Mouse (Mus musculus) kidney, postnatal 0 days (tissue): ENCODE data around the gene 1600002K03Rik. TPM values are rescaled to one million over a fixed set of nuclear protein-coding genes. Genes with fewer than 3 reads are reported as not detected.

ENCODE experiments used
- ATAC-seq: fragments of 200-750 bp; cut with Nextera tagmentation; replicated peaks from 2 replicates; pipeline ENCODE4 v1.8.0; 2017; ENCODE audit warnings: low read depth, moderate number of reproducible peaks, moderate TSS enrichment, moderate library complexity; ENCODE audit not compliant: low FRiP score
- DNase-seq: peaks from one replicate; pipeline ENCODE4 v3.0.0-alpha.2; 2016; ENCODE audit warnings: low spot score
- H3K27ac ChIP-seq: fragments of 300-500 bp; sonication (generic); 2 replicates; pipeline ENCODE4 v1.5.1; 2014; ENCODE audit warnings: mild to moderate bottlenecking
- H3K27me3 ChIP-seq: fragments of 300-500 bp; sonication (generic); 2 replicates; pipeline ENCODE4 v1.6.1; 2014; ENCODE audit warnings: low read length, mixed read lengths; ENCODE audit not compliant: insufficient read depth
- H3K36me3 ChIP-seq: fragments of 300-500 bp; sonication (generic); 2 replicates; pipeline ENCODE4 v1.6.1; 2014; ENCODE audit warnings: low read length, mixed read lengths; ENCODE audit not compliant: insufficient read depth
- H3K4me1 ChIP-seq: fragments of 300-500 bp; sonication (generic); replicated peaks from 2 replicates; pipeline ENCODE4 v1.6.1; 2014; ENCODE audit warnings: antibody characterized with exemption, low read length, mixed read lengths; ENCODE audit not compliant: insufficient read depth
- H3K4me2 ChIP-seq: fragments of 300-500 bp; sonication (generic); 2 replicates; pipeline ENCODE4 v1.6.1; 2014; ENCODE audit warnings: mild to moderate bottlenecking, low read length, moderate library complexity, mixed read lengths
- H3K4me3 ChIP-seq: fragments of 300-500 bp; sonication (generic); replicated peaks from 2 replicates; pipeline ENCODE4 v1.5.1; 2014; ENCODE audit warnings: low read depth, low read length
- H3K9ac ChIP-seq: fragments of 300-500 bp; sonication (generic); 2 replicates; pipeline ENCODE4 v1.6.1; 2014; ENCODE audit warnings: low read depth, low read length
- H3K9me3 ChIP-seq: fragments of 300-500 bp; sonication (generic); replicated peaks from 2 replicates; pipeline ENCODE4 v1.6.1; 2016; ENCODE audit warnings: low read length, inconsistent platforms, mixed read lengths
- CTCF ChIP-seq: IDR thresholded peaks from 2 replicates; pipeline ENCODE4 v1.5.1; 2016; ENCODE audit warnings: antibody characterized with exemption, low read depth, mild to moderate bottlenecking, moderate library complexity
- WGBS: fragments of 180-500 bp; shearing (Covaris S2); extraction: QIAGEN DNeasy Blood & Tissue Kit; methylation state at CpG from one replicate; pipeline ENCODE4 v1.1.7; 2014; 5-methylcytosine and 5-hydroxymethylcytosine counted together
- polyA plus RNA-seq: library from polyadenylated mRNA; unstranded; fragments of >200 nt; fragmentation: Nextera tagmentation; extraction: Ambion mirVana; gene quantifications from 2 replicates; pipeline ENCODE4 v1.2.1, GENCODE M21; 2015

The 1600002K03Rik gene
- polyA plus RNA-seq, 1 experiment from 2014 or later, result 11.0 TPM

GRCm38 (mm10) chr10:80182547-80182946 is 9.8 kb downstream of the 1600002K03Rik start:
- Histone ChIP-seq H3K4me1 (0 out of 2 replicates have a peak, but pooled peaks cover 3% of the 10 kb centered on the region), H3K27me3 (no peaks in the 10 kb centered on the region), H3K36me3 (no peaks in the 10 kb centered on the region), H3K9ac (no peak overlapping the region), H3K9me3 (no peaks in the 10 kb centered on the region), H3K4me2 (no peak overlapping the region), H3K4me3 (no peak overlapping the region), H3K27ac (no peak overlapping the region)
- DNase-seq (no peak), ATAC-seq (no peak)
- WGBS, result 86% methylated on average over 7 of the region's 7 CpGs
- no peak for TF ChIP-seq CTCF

- no peak for ATAC-seq
- 45% methylated on average over 27 of the region's 27 CpGs for WGBS
- peaks cover 13% of the 10 kb centered on the region for H3K27me3 ChIP-seq
These were observed 13.9 kb downstream of the 1600002K03Rik start for GRCm38 (mm10) chr10:80186649-80187048.

GRCm38 (mm10) chr10:80187739-80188138 is 15.0 kb downstream of the 1600002K03Rik start:
- no peak for TF ChIP-seq CTCF
- H3K9ac ChIP-seq, result no peak overlapping the region

More at GRCm38 (mm10) chr10:80186649-80187048, 13.9 kb downstream of the 1600002K03Rik start:
- H3K36me3 ChIP-seq, result no peaks in the 10 kb centered on the region
- no peaks in the 10 kb centered on the region for H3K9me3 ChIP-seq
- no peak overlapping the region for H3K27ac ChIP-seq
- H3K4me3 ChIP-seq, result no peak overlapping the region
- no peaks in the 10 kb centered on the region for H3K4me1 ChIP-seq
- H3K9ac ChIP-seq, result no peak overlapping the region
- H3K4me2 ChIP-seq, result no peak overlapping the region
- no peak for DNase-seq
- TF ChIP-seq CTCF, result no peak

GRCm38 (mm10) chr10:80188453-80189024 is 15.8 kb downstream of the 1600002K03Rik start:
- Histone ChIP-seq H3K36me3 (no peaks in the 10 kb centered on the region), H3K4me3 (no peak overlapping the region), H3K9ac (no peak overlapping the region), H3K4me1 (no peaks in the 10 kb centered on the region), H3K27ac (no peak overlapping the region), H3K9me3 (no peaks in the 10 kb centered on the region), H3K27me3 (peaks cover 13% of the 10 kb centered on the region), H3K4me2 (no peak overlapping the region)
- no peak for DNase-seq
- TF ChIP-seq CTCF, result no peak
- 82% methylated on average over 15 of the region's 15 CpGs for WGBS
- no peak for ATAC-seq

More at GRCm38 (mm10) chr10:80187739-80188138, 15.0 kb downstream of the 1600002K03Rik start:
- no peak for DNase-seq
- no peaks in the 10 kb centered on the region for H3K36me3 ChIP-seq
- no peaks in the 10 kb centered on the region for H3K4me1 ChIP-seq
- no peaks in the 10 kb centered on the region for H3K9me3 ChIP-seq
- 94% methylated on average over 10 of the region's 10 CpGs for WGBS
- H3K4me2 ChIP-seq, result no peak overlapping the region
- ATAC-seq, result no peak
- no peak overlapping the region for H3K27ac ChIP-seq
- H3K4me3 ChIP-seq, result no peak overlapping the region
- peaks cover 13% of the 10 kb centered on the region for H3K27me3 ChIP-seq

- Histone ChIP-seq H3K4me2 (peak overlapping the region; percentile 72), H3K4me3 (peak overlapping the region; percentile 39), H3K4me1 (no peaks in the 10 kb centered on the region), H3K9me3 (no peaks in the 10 kb centered on the region), H3K27me3 (peaks cover 13% of the 10 kb centered on the region), H3K9ac (peak overlapping the region; percentile 50; the same call in 1 of the 2 replicates), H3K27ac (no peak overlapping the region), H3K36me3 (no peaks in the 10 kb centered on the region)
- TF ChIP-seq CTCF, result no peak
- WGBS, result 6% methylated on average over 21 of the region's 21 CpGs
- DNase-seq, result no peak
- no peak for ATAC-seq
These were observed 17.3 kb downstream of the 1600002K03Rik start for GRCm38 (mm10) chr10:80189999-80190398.

GRCm38 (mm10) chr10:80190491-80191051 is 17.8 kb downstream of the 1600002K03Rik start:
- H3K9me3 ChIP-seq, result no peaks in the 10 kb centered on the region
- H3K36me3 ChIP-seq, result no peaks in the 10 kb centered on the region
- peak overlapping the region; percentile 39 for H3K4me3 ChIP-seq
- H3K27ac ChIP-seq, result no peak overlapping the region
- DNase-seq (no peak), ATAC-seq (no peak; the same call in 1 of the 2 replicates)
- peaks cover 13% of the 10 kb centered on the region for H3K27me3 ChIP-seq
- WGBS, result 1% methylated on average over 48 of the region's 48 CpGs
- H3K4me1 ChIP-seq, result no peaks in the 10 kb centered on the region
- TF ChIP-seq CTCF, result no peak
- peak overlapping the region; percentile 72 for H3K4me2 ChIP-seq
- peak overlapping the region; percentile 50; the same call in 1 of the 2 replicates for H3K9ac ChIP-seq
